Mouse (Mus musculus): ENCODE results near the gene Eef1a1.
A peak's percentile ranks its signal among the peaks of the same experiment; 100 is the strongest.

The Eef1a1 gene

DNA sequence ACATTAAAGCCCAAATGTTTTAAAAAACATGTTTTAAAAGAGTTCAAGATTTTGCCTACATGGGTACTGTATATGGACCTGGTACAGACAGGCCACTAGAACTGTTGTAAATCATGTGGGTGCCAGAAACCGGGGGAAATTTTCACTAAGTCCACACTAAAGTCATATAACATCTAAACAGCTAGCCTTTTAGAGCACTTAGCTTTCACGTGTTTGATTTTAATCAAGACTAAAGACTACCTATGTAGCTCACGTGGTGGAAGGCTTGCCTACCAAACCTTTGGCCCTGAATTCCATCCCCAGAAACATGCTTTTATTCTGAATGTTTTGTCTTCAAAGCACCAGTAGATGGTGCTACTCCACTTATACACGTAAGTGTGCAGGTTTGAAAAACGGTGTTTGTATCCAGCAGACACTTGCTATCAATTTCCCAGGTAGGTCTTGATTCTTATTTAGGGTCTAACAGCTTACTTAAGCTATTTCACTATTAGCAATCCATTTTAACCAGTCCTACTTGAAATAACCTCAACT, 11.9 kb downstream of the Eef1a1 start:
- DNase-seq (ENCODE audit: low spot score in 2 of 2): no peak

DNA sequence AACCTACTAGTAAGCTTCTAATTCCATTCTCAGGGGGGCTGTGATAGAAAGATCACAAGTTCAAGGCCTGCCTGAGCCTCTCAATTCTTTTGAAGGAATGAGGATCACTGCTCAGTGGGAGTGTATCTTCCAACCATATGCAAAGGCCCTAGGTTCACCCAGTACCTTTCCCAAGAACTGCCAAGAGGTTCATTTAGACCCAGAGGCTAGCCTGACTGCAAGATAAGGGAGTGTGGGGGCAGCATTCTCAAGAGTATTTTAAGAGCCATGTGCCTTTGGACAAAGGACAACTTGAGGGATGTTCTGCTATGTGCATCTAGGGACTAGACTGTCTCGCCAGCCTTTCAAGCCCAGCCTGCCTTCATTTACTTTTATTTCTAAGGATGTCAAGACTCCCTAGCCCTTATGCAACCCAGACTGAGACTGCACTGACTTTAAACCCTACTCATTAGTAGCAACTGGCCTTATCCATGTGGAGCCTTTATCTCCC, 12.4 kb downstream of the Eef1a1 start:
- no peak for DNase-seq (ENCODE audit: low spot score in 2 of 2)

DNA sequence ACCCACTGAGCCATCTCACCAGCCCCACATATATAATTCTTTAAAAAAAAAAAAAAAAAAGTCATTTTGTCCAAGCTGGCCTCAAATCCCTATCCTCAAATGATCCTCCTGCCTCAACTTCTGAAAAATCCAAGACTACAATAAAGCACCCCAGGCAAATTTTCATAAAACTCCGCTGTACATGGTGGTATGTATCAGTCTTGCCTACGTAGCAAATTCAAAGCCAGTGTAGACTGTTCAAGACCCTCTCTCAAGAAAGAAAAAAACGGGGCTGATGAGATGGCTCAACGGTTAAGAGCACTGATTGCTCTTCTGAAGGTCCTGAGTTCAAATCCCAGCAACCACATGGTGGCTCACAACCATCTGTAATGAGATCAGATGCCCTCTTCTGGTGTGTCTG, 13.1 kb downstream of the Eef1a1 start:
- DNase-seq (ENCODE audit: low spot score in 2 of 2): no peak

DNA sequence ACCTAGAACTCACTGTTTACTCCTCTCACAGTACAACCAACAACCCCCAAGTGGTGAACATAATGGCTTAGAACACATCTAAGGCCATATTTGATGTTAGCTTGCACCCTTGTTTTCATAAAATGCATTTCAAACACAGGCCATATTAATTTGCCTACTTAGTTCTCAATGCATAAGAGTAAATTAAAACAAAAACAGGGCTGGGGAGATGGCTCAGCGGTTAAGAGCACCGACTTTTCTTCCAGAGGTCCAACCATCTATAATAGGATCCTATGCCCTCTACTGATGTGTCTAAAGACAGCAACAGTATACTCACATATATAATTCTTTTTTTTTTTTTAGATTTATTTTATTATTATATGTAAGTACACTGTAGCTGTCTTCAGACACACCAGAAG, 13.6 kb downstream of the Eef1a1 start:
- no peak for DNase-seq (ENCODE audit: low spot score in 2 of 2)

DNA sequence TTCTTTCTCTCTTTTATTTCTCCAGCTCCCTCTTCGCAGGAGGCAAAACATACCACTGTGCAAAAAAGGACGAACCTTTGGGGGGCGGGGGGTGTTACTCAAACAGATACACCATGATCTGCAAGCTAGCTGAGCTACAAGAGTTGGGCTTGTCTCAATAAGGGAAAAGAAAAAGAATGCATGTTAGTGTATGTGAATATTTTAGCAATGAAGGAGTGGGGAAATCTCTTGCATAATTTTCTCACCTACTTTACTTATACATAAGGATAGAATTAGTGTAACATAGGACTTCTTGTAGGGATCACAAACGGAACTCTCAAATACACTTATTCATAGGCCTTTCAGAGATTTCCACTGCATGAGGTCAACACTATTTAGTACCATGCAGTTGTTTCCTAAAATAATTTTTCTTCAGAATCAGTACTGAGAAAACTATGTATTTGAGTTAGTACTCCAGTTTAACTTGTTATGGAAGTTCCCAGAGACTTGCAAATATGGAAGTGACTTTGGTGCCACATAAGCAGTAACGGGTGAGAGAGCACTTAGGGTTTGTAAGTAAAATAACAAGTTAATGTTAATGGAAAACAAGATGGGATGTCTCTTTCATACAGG, 14.1 kb downstream of the Eef1a1 start:
- no peak for DNase-seq (ENCODE audit: low spot score in 2 of 2)

DNA sequence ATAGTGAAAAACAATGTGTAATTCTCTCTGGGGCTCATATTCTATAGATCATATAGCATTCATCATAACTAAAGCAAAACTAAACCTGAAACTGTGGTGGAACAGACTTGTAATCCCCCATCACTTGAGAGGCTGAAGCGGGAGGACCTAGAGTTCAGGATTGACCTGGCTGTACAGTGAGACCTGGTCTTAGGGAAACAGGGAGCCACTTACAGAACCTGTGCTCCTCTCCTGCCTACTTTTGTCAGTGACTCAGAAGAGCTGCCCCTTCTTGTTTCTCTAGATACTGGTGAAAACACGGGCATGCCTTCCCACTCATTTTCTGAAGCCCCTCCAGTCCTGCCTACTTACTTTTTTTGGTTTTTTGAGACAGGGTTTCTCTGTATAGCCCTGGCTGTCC, 14.7 kb downstream of the Eef1a1 start:
- DNase-seq (ENCODE audit: low spot score in 2 of 2): no peak

DNA sequence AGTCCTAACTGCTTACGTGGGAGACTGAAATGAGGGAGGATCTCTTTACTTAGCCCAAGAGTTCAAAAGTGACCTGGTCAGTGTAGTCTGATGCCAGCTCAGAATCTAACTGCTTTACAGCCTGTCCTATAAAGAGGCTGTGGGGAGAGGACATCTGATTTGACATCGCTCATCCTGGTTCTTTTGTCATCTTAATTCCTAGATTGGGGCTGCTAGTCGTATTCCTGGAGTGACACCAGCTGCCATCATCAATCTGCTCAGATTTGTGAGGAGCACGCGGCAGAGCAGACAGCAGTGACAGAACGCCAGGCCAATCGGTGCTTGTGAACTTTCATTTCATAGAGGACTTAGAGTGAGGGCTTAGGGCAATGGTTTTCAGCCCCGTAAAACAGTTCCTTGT, 15.4 kb downstream of the Eef1a1 start:
- no peak for DNase-seq (ENCODE audit: low spot score in 2 of 2)

DNA sequence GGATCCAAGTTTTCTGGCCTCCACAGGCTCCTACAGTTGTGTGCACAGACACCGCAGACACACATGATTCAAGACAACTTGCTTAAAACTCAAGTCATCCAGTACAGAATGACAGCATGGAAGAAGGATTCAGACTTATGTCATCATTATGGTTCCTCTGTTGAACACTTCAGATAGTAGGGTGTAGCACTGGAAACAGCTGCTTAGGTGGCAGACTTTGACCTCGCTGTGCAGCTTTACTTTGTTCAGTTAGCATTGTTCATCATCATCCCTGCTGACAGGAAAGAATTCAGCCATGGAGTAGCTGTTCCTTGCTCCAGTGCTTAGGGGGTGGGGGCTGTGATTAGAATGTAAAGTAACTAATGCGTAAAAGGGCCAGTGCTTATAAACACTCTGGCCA, 23.2 kb downstream of the Eef1a1 start:
- DNase-seq (ENCODE audit: low spot score in 2 of 2): no peak

DNA sequence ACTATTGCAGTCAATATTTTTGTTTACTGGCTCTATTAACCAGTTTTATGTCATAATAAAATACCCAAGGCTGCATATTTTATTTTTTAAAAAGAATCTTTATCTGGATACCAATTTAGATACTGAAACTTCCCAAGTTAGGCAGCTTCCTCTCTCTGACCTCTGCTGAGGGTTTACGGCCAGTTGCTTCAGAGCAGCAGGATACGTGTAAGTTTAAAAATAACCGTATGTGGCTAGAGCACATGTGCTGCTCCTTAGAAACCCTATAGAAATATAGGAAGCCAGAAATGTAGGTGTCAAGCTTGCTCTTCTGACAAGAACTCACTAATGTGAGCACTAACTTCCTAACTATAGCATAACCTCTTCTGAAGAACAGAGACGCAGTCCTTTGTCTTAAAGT, 25.6 kb downstream of the Eef1a1 start:
- DNase-seq (ENCODE audit: low spot score in 2 of 2): no peak

DNA sequence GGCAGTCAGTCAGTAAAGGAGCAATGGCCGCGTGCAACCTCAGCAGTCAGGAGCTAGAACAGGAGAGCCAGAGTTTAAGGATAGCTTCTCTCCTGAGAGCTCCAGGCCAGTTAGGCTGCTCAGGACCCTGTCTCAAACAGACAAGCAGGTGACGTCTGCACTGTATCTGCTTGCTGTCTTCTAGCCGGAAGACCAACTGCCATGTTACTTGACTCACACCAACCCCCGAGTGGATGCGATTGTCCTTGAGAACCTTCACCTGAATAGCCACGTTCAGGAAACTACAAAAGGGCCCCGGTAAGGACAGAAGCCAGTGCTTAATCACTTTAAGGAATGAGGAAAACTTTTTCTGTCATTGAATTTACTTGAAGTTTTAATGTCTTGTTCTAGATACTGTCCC, 31.9 kb downstream of the Eef1a1 start:
- DNase-seq (ENCODE audit: low spot score in 2 of 2): no peak

DNA sequence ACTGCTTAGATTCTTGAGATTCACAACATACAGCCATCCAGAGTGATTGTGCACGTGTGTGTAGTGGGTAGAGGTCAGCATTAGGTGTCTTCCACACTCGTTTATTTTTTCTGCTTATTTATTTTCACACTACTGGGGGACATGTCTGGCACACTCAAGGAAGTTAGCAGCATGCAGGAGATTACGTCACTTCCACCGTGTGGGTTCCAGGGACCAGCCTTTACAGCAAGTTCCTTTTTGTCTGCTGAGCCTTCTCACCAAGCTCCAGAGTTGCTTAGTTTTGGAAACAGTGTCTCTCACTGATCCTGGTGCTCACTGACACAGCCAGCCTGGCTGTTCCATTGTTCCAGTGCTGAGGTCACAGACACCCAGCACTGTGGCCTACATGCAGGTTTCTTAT, 37.6 kb downstream of the Eef1a1 start:
- DNase-seq (ENCODE audit: low spot score in 2 of 2): no peak

DNA sequence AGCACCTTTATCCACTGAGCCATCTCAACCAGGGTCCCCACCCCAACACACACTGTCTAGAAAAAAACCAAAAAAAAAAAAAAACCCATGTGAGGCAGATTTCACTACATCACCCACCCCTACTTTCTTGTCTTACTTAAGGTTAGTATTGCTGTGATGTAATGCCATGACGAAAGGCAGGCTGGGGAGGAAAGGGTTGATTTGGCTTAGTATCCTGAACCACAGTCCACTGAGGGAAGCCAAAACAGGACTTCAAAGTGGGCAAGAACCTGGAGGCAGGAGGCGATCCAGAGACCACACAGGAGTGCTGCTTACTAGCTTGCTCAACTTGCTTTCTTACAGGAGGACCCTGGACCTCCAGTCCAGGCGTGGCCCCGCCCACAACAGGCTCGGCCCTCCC, 38.5 kb downstream of the Eef1a1 start:
- no peak for DNase-seq (ENCODE audit: low spot score in 2 of 2)

DNA sequence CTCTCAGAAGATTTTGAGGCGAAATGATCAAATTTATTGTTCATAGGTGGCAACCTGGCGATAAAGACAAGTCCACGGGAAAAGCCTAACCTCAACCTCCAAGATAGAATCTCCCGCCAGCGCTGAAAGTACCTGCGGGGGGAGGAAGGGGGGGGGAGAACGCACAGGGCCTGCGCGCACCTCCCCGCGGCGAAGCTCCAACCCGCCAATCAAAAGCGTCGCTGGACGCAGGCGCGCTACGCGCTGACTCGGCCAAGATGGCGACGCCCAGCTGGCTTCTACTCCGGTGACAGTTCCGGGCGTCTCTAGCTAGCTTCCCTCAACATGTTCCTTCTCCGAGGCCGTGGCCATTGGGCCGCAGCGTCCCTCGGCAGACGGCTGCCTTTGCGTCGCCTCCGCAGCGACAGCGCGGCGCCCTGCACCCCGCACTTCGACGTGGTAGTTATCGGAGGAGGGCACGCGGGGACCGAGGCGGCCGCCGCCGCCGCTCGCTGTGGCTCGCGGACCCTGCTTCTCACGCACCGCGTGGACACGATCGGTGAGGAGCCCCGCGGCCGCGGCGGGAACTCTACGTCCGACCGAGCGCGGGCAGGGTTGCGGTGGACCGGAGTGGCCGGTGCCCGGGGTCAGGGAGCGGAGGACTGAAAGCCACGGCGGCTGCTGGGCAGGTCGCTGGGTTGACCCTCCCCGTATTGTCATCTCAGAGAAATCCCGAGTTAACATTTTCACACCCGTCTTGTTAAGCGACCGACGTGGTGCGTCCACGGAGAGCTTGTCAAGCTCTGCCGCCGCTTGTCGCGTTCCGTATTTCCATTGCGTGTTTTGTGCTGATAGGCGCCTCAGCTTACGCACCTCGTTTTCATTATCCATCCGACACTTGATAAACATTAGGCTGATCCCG, 40.7 kb downstream of the Eef1a1 start, which contains the start of the genes Mto1 and Gm17324:
Gene Mto1, plus strand, starts transcription at position 236 of the 901 bp plus-strand sequence.
Gene Gm17324, minus strand, starts transcription at position 814 of the 901 bp plus-strand sequence.
- peak; percentile 84 to 90 for DNase-seq (ENCODE audit: low spot score in 2 of 2)

DNA sequence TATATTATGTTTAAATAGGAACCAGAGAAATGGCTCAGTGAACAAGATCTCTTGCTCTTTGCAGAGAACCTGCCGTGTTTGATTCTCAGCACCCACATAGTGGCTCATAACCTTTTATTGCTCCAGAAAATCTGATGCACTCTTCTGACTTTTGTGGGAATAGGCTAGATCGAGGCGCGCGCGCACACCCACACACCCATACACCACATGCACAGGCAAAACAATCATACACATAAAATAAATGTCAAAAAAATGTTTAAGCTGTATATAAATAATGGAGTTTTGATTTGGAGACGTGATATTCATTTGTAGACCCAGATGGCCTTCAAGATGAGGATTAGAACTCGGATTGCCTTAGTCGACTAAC, 41.4 kb downstream of the Eef1a1 start:
- DNase-seq (ENCODE audit: low spot score in 2 of 2): no peak

DNA sequence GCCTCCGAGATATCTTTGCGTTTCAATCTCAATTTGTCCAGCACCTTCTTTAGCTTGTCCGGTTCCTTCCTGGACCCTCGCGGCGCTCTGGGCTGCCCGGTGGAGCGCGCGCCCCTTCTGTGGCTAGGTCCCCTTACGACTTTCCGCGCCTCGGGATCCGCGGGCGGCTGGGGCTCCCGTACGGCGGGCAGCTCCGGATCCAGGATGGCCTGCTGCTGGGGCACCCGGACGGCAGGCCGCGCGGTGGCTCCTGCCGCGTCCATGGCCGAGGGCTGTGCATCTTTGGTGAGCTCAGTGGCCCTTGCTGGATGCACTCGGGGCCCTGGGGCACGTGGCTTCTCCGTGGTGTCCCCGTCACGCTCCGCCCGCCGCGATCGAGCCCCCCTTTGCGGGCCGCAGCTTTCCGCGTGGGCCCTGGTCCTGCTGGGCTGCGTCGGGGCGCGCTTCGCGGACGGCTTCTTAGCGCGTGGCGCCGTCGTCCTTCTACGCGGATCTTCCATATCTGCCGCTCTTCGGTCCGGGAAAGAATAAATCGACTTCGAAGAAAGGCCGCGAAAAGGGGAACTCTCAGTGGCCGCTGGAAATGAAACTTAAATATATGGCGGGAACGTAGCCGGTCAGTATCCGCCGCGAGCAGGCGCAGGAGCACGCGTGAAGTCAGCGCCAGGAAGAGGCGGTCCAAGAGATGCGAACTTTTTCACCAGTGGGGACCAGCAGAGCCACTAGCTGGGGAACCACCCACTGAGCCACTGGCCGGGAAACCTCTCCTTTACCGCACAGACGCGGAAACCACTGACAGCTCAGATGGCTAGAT, 46.2 kb downstream of the Eef1a1 start, which contains the start of gene Cgas:
Gene Cgas, minus strand, starts transcription at position 659 of the 814 bp plus-strand sequence.
- DNase-seq (ENCODE audit: low spot score in 2 of 2): peak; percentile 60 to 63

DNA sequence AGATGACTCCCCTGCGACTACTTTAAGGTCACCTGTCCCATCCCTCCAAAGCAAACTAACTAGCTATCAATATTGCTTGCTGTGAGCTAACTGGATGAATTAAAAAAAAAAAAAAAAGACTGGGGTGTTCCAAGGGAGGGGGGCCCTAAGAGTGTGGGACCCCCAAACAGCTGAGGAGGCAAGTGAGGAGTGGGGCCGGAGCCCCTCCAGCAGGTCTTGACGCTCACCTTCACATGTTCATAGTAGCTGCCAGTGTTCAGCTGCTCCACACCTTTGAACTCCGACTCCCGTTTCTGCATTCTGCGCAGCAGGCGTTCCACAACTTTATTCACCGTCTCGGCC, 46.7 kb downstream of the Eef1a1 start:
- DNase-seq (ENCODE audit: low spot score in 2 of 2): no peak

DNA sequence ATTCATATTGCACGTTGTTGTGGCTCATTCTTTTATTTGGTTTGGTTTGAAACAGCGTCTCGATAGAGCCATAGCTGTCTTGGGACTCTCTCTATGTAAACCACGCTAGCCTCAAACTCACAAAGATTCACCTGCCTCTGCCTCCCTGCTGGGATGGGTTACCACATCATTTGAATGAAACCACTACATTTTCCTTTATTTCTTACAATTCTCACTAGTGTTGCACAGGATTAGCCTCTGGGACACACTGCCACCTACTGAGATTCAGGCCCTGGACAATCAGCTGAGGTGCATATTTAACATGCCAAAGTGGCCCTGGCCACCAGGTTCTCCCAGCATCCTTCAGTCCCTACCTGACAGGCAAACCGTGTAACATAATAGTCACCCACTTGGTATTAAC, 49.5 kb downstream of the Eef1a1 start:
- no peak for DNase-seq (ENCODE audit: low spot score in 2 of 2)

DNA sequence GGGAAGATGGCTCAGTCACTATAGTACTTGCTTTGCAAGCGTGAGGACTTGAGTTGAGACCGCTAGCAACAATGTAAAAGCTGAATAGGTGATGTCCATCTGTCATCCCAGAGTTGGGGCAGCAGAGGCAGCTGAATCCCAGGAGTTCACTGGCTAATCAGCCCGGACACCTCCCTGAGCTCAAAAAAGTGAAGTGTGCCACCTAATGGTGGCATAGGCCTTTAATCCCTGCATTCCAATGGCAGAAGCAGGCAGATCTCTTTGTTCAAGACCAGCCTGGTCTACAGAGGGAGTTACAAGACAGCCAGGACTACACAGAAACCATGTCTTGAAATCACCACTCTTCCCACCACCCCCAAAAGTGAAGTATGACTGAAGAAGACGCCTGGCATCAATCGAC, 56.5 kb downstream of the Eef1a1 start:
- DNase-seq (ENCODE audit: low spot score in 2 of 2): no peak

DNA sequence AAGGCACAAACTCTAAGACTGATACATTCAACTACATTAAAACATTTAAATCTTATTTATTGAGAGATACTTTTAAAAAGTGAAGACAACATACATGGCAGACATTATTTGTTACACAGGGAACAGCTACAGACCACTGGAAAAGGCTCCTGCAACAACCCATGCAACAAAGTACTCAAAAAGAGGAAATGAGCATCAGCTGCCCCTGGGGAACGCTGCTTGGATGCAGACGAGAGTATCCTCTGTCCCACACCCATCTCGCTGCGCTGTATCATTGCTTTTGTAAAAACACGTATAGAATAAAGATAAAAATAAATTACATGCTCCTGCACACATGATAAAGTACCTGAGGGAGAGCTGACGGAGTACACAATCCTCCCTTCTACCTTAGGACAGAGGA, 58.5 kb downstream of the Eef1a1 start:
- DNase-seq (ENCODE audit: low spot score in 2 of 2): no peak

DNA sequence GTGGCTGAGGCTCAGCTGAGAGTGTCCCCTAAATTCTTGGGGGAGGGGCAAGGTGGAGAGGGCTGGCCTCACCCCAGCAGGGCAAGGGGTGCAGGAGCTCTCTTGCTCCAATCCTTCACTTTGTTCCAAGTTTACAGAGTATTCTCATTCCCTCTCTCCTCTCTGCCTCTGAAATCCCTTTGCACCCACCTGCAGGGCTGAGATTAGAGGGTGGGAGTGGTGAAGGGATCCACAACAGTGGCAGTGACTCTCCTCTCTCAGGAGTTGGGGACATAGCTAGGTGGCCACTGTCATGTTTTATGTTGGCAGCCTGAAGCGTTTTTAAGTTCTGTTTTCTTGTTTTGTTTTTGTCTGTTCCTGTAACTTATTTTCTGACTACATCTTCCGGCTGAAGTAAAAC, 59.4 kb downstream of the Eef1a1 start:
- DNase-seq (ENCODE audit: low spot score in 2 of 2): no peak

DNA sequence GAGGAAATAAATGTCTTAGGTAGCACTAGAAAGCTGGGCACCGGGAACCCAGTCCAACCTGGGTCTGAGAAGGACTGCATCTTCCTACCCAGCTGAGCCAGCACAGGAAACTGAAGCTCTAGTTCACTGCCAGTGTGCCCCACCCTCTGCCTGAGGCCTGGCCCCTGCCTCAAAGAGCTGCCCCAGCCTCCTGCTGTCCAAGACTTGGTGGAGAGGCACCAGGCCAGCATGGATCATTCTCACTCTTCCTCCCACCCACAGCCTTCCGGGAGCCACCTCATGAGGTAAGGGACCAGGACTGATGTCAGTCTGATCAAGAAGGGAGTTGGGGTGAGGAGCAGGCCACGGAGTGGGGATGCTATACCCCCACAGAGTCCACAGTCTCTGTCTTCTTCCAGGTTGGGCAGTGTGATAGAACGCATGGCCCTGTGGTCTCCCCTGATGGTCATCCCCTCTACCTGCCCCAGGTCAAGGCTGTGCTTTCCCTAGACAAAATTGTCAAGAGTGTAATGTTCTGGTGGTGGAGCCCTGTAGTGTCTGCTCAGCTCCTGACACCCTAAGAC, 60.0 kb downstream of the Eef1a1 start:
- no peak for DNase-seq (ENCODE audit: low spot score in 2 of 2)
